Mouse (Mus musculus): ENCODE results near the gene Abca1. TPM values are rescaled to one million over a fixed set of nuclear protein-coding genes. Genes with fewer than 3 reads are reported as not detected.
A peak's percentile ranks its signal among the peaks of the same experiment; 100 is the strongest.

The Abca1 gene
- total RNA-seq, 1 experiment from 2014 or later, result 11.4 TPM

- ATAC-seq (replicated peaks; ENCODE audit: low read depth, poor library complexity, severe bottlenecking), result no peak
Observed at GRCm38 (mm10) chr4:53152655-53153054, 7.0 kb downstream of the Abca1 start.

- peak; percentile 19; the same call in 1 of the 2 replicates for ATAC-seq (replicated peaks; ENCODE audit: low read depth, poor library complexity, severe bottlenecking)
Observed at GRCm38 (mm10) chr4:53150516-53150915, 9.2 kb downstream of the Abca1 start.

- ATAC-seq (replicated peaks; ENCODE audit: low read depth, poor library complexity, severe bottlenecking), result peak; percentile 85
Observed at GRCm38 (mm10) chr4:53149644-53150043, 10.1 kb downstream of the Abca1 start.

- ATAC-seq (replicated peaks; ENCODE audit: low read depth, poor library complexity, severe bottlenecking), result no peak
Observed at GRCm38 (mm10) chr4:53148817-53149216, 10.9 kb downstream of the Abca1 start.

GRCm38 (mm10) chr4:53147454-53147853 lies 12.2 kb downstream of the Abca1 start:
- no peak for ATAC-seq (replicated peaks; ENCODE audit: low read depth, poor library complexity, severe bottlenecking)

GRCm38 (mm10) chr4:53147046-53147445 lies 12.6 kb downstream of the Abca1 start:
- ATAC-seq (replicated peaks; ENCODE audit: low read depth, poor library complexity, severe bottlenecking), result no peak

- ATAC-seq (replicated peaks; ENCODE audit: low read depth, poor library complexity, severe bottlenecking), result no peak
Observed at GRCm38 (mm10) chr4:53146227-53146949, 13.3 kb downstream of the Abca1 start.

- ATAC-seq (replicated peaks; ENCODE audit: low read depth, poor library complexity, severe bottlenecking), result peak; percentile 33; the same call in 1 of the 2 replicates
Observed at GRCm38 (mm10) chr4:53145434-53146168, 14.1 kb downstream of the Abca1 start.

GRCm38 (mm10) chr4:53144571-53144970 lies 15.1 kb downstream of the Abca1 start:
- ATAC-seq (replicated peaks; ENCODE audit: low read depth, poor library complexity, severe bottlenecking), result no peak

- ATAC-seq (replicated peaks; ENCODE audit: low read depth, poor library complexity, severe bottlenecking), result no peak
Observed at GRCm38 (mm10) chr4:53144021-53144420, 15.7 kb downstream of the Abca1 start.

- ATAC-seq (replicated peaks; ENCODE audit: low read depth, poor library complexity, severe bottlenecking), result no peak
Observed at GRCm38 (mm10) chr4:53140678-53141077, 19.0 kb downstream of the Abca1 start.

GRCm38 (mm10) chr4:53139495-53139894 lies 20.2 kb downstream of the Abca1 start:
- ATAC-seq (replicated peaks; ENCODE audit: low read depth, poor library complexity, severe bottlenecking), result no peak

GRCm38 (mm10) chr4:53138974-53139373 lies 20.7 kb downstream of the Abca1 start:
- ATAC-seq (replicated peaks; ENCODE audit: low read depth, poor library complexity, severe bottlenecking), result peak; percentile 80

GRCm38 (mm10) chr4:53137087-53137486 lies 22.6 kb downstream of the Abca1 start:
- no peak; the same call in 1 of the 2 replicates for ATAC-seq (replicated peaks; ENCODE audit: low read depth, poor library complexity, severe bottlenecking)

- no peak for ATAC-seq (replicated peaks; ENCODE audit: low read depth, poor library complexity, severe bottlenecking)
Observed at GRCm38 (mm10) chr4:53134816-53135215, 24.9 kb downstream of the Abca1 start.

- ATAC-seq (replicated peaks; ENCODE audit: low read depth, poor library complexity, severe bottlenecking), result no peak
Observed at GRCm38 (mm10) chr4:53133995-53134394, 25.7 kb downstream of the Abca1 start.

- no peak for ATAC-seq (replicated peaks; ENCODE audit: low read depth, poor library complexity, severe bottlenecking)
Observed at GRCm38 (mm10) chr4:53131538-53131937, 28.2 kb downstream of the Abca1 start.

GRCm38 (mm10) chr4:53130622-53131517 lies 28.8 kb downstream of the Abca1 start:
- no peak for ATAC-seq (replicated peaks; ENCODE audit: low read depth, poor library complexity, severe bottlenecking)

- ATAC-seq (replicated peaks; ENCODE audit: low read depth, poor library complexity, severe bottlenecking), result no peak; the same call in 1 of the 2 replicates
Observed at GRCm38 (mm10) chr4:53129716-53130301, 29.9 kb downstream of the Abca1 start.

- no peak for ATAC-seq (replicated peaks; ENCODE audit: low read depth, poor library complexity, severe bottlenecking)
Observed at GRCm38 (mm10) chr4:53127266-53127665, 32.4 kb downstream of the Abca1 start.

Measured in common myeloid progenitor, adult 5-6 weeks (primary cell).